Mouse (Mus musculus): ENCODE measurements around the gene Sp1. TPM values are rescaled to one million over a fixed set of nuclear protein-coding genes. Genes with fewer than 3 reads are reported as not detected.

The Sp1 gene
- polyA plus RNA-seq, 1 experiment from 2014 or later: 9.7 TPM

DNA sequence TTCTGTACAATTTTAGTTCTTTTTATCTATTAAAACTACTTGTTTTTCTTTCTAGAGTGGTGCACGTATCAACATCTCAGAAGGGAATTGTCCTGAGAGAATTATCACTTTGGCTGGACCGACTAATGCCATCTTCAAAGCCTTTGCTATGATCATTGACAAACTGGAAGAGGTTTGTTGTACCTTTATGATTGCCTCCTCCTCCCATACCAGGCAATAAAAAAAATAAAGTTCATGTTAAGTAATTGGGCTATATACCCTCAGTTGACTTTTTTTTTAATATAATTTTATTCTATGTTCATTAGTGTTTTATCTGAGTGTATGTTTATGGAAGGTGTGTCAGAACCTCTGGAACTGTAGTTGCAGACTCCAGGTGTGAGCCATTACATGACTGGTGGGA is 68.6 kb downstream of the Sp1 start:
- H3K9me3 ChIP-seq: no peaks in the 10 kb centered on the region
- H3K27me3 ChIP-seq (ENCODE audit: poor library complexity, severe bottlenecking): no peaks in the 10 kb centered on the region
- peaks cover 25% of the 10 kb centered on the region for H3K4me1 ChIP-seq
- no peak for DNase-seq (ENCODE audit: extremely low spot score, low spot score)
- H3K4me3 ChIP-seq: no peak overlapping the region
- peaks cover 69% of the 10 kb centered on the region for H3K36me3 ChIP-seq (replicated peaks)
- no peak overlapping the region for H3K27ac ChIP-seq
- 93% methylated on average over 2 of the region's 2 CpGs for WGBS

GRCm38 (mm10) chr15:102483136-102483535 is 77.2 kb downstream of the Sp1 start:
- Histone ChIP-seq H3K9me3 (no peaks in the 10 kb centered on the region), H3K27ac (no peak overlapping the region), H3K27me3 (ENCODE audit: poor library complexity, severe bottlenecking) (no peaks in the 10 kb centered on the region), H3K4me3 (no peak overlapping the region), H3K4me1 (no peaks in the 10 kb centered on the region), H3K36me3 (replicated peaks) (peaks cover 98% of the 10 kb centered on the region)
- WGBS: 96% methylated on average over 3 of the region's 3 CpGs
- DNase-seq (ENCODE audit: extremely low spot score, low spot score): no peak

- WGBS: 92% methylated on average over 12 of the region's 12 CpGs
- H3K9me3 ChIP-seq: no peaks in the 10 kb centered on the region
- H3K4me3 ChIP-seq: no peak overlapping the region
- peaks cover 99% of the 10 kb centered on the region for H3K36me3 ChIP-seq (replicated peaks)
- no peaks in the 10 kb centered on the region for H3K27me3 ChIP-seq (ENCODE audit: poor library complexity, severe bottlenecking)
- no peak overlapping the region for H3K27ac ChIP-seq
- no peaks in the 10 kb centered on the region for H3K4me1 ChIP-seq
- DNase-seq (ENCODE audit: extremely low spot score, low spot score): no peak
These were observed 79.9 kb downstream of the Sp1 start for GRCm38 (mm10) chr15:102485853-102486252.

Other genes with a start within 250 kb of the Sp1 start
- 71.7 and 72.7 TPM in 2 replicates for gene Zfp740, start 202.9 kb upstream of the Sp1 start, polyA plus RNA-seq (2016; fragmentation: Nextera tagmentation; extraction: Ambion mirVana)
- 36.0 and 39.9 TPM in 2 replicates for gene Csad, start 201.4 kb upstream of the Sp1 start, polyA plus RNA-seq (2016; fragmentation: Nextera tagmentation; extraction: Ambion mirVana)
- 0.42 and 0.55 TPM in 2 replicates for gene Itgb7, start 174.2 kb upstream of the Sp1 start, polyA plus RNA-seq (2016; fragmentation: Nextera tagmentation; extraction: Ambion mirVana)
- 27.5 and 31.3 TPM in 2 replicates for gene Rarg, start 148.6 kb upstream of the Sp1 start, polyA plus RNA-seq (2016; fragmentation: Nextera tagmentation; extraction: Ambion mirVana)
- 0.48 and 0.76 TPM in 2 replicates for gene Gm9918, start 135.6 kb upstream of the Sp1 start, polyA plus RNA-seq (2016; fragmentation: Nextera tagmentation; extraction: Ambion mirVana)
- gene Mfsd5, start 126.7 kb upstream of the Sp1 start, polyA plus RNA-seq (2016; fragmentation: Nextera tagmentation; extraction: Ambion mirVana): 64.2 and 66.8 TPM in 2 replicates
- gene Espl1, start 109.9 kb upstream of the Sp1 start, polyA plus RNA-seq (2016; fragmentation: Nextera tagmentation; extraction: Ambion mirVana): 55.6 and 59.9 TPM in 2 replicates
- gene Pfdn5, start 80.0 kb upstream of the Sp1 start, polyA plus RNA-seq (2016; fragmentation: Nextera tagmentation; extraction: Ambion mirVana): 311 and 331 TPM in 2 replicates
- gene Myg1, start 74.4 kb upstream of the Sp1 start, polyA plus RNA-seq (2016; fragmentation: Nextera tagmentation; extraction: Ambion mirVana): 127 and 128 TPM in 2 replicates
- gene Aaas, start 55.4 kb upstream of the Sp1 start, polyA plus RNA-seq (2016; fragmentation: Nextera tagmentation; extraction: Ambion mirVana): 141 and 144 TPM in 2 replicates
- gene Sp7, start 39.0 kb upstream of the Sp1 start, polyA plus RNA-seq (2016; fragmentation: Nextera tagmentation; extraction: Ambion mirVana): 0.25 and 0.42 TPM in 2 replicates
- 0.33 TPM in 1 of 2 replicates, not detected in the other for gene Amhr2, start 39.2 kb downstream of the Sp1 start, polyA plus RNA-seq (2016; fragmentation: Nextera tagmentation; extraction: Ambion mirVana)
- gene Prr13, start 52.9 kb downstream of the Sp1 start, polyA plus RNA-seq (2016; fragmentation: Nextera tagmentation; extraction: Ambion mirVana): 70.7 and 74.6 TPM in 2 replicates
- 205 and 217 TPM in 2 replicates for gene Pcbp2, start 64.4 kb downstream of the Sp1 start, polyA plus RNA-seq (2016; fragmentation: Nextera tagmentation; extraction: Ambion mirVana)
- not detected in 2 replicates for gene Gm10337, start 97.6 kb downstream of the Sp1 start, polyA plus RNA-seq (2016; fragmentation: Nextera tagmentation; extraction: Ambion mirVana)
- gene Map3k12, start 110.9 kb downstream of the Sp1 start, polyA plus RNA-seq (2016; fragmentation: Nextera tagmentation; extraction: Ambion mirVana): 24.0 and 25.4 TPM in 2 replicates
- gene Tarbp2, start 112.0 kb downstream of the Sp1 start, polyA plus RNA-seq (2016; fragmentation: Nextera tagmentation; extraction: Ambion mirVana): 132 and 137 TPM in 2 replicates
- gene Npff, start 118.8 kb downstream of the Sp1 start, polyA plus RNA-seq (2016; fragmentation: Nextera tagmentation; extraction: Ambion mirVana): 1.3 and 2.2 TPM in 2 replicates
- 0.50 TPM in 1 of 2 replicates, not detected in the other for gene Gm28047, start 218.9 kb downstream of the Sp1 start, polyA plus RNA-seq (2016; fragmentation: Nextera tagmentation; extraction: Ambion mirVana)
- gene Atf7, start 219.3 kb downstream of the Sp1 start, polyA plus RNA-seq (2016; fragmentation: Nextera tagmentation; extraction: Ambion mirVana): 16.0 and 19.2 TPM in 2 replicates

All from forebrain, embryonic 10.5 days (tissue).